Mouse (Mus musculus) embryonic facial prominence, embryonic 11.5 days (tissue): ENCODE measurements at regions not wholly inside any gene's neighbourhood (a gene's known extent, or its start where the extent isn't known, plus 50 kb on each side); places are given as distances from the start of the nearest gene placed in this dataset.
A peak's percentile ranks its signal among the peaks of the same experiment; 100 is the strongest.

Experiments used
- ATAC-seq: fragments of 200-750 bp; cut with Nextera tagmentation; replicated peaks from 2 replicates; pipeline ENCODE4 v1.8.0; 2017; ENCODE audit warnings: low read depth; ENCODE audit not compliant: insufficient number of reproducible peaks, low FRiP score, low TSS enrichment
- DNase-seq: peaks from one replicate; pipeline ENCODE4 v3.0.0-alpha.2; 2015; ENCODE audit warnings: low spot score
- H3K27ac ChIP-seq: fragments of 300-500 bp; sonication (generic); replicated peaks from 2 replicates; pipeline ENCODE4 v1.5.1; 2014; ENCODE audit warnings: mild to moderate bottlenecking, low read depth, low read length, control low read depth
- H3K27me3 ChIP-seq: fragments of 300-500 bp; sonication (generic); 2 replicates; pipeline ENCODE4 v1.6.1; 2014; ENCODE audit warnings: mild to moderate bottlenecking, low read length, moderate library complexity, mixed read lengths; ENCODE audit not compliant: control insufficient read depth, insufficient read depth
- H3K36me3 ChIP-seq: fragments of 300-500 bp; sonication (generic); replicated peaks from 2 replicates; pipeline ENCODE4 v1.6.1; 2014; ENCODE audit warnings: low read depth, mild to moderate bottlenecking, low read length, moderate library complexity, mixed read lengths; ENCODE audit not compliant: control insufficient read depth, insufficient read depth
- H3K4me1 ChIP-seq: fragments of 300-500 bp; sonication (generic); 2 replicates; pipeline ENCODE4 v1.6.1; 2014; ENCODE audit warnings: low read length, mixed read lengths; ENCODE audit not compliant: control insufficient read depth, insufficient read depth
- H3K4me2 ChIP-seq: fragments of 300-500 bp; sonication (generic); 2 replicates; pipeline ENCODE4 v1.6.1; 2014; ENCODE audit warnings: low read depth, mild to moderate bottlenecking, control low read depth, low read length, moderate library complexity
- H3K4me3 ChIP-seq: fragments of 300-500 bp; sonication (generic); 2 replicates; pipeline ENCODE4 v1.5.1; 2014; ENCODE audit warnings: low read depth, low read length, control low read depth
- H3K9ac ChIP-seq: fragments of 300-500 bp; sonication (generic); replicated peaks from 2 replicates; pipeline ENCODE4 v1.6.1; 2014; ENCODE audit warnings: mild to moderate bottlenecking, control low read depth, low read length
- H3K9me3 ChIP-seq: fragments of 300-500 bp; sonication (generic); replicated peaks from 2 replicates; pipeline ENCODE4 v1.6.1; 2016; ENCODE audit warnings: mild to moderate bottlenecking, low read length, inconsistent platforms, mixed read lengths; ENCODE audit not compliant: control insufficient read depth
- WGBS: fragments of 180-500 bp; shearing (Covaris S2); extraction: QIAGEN DNeasy Blood & Tissue Kit; methylation state at CpG from one replicate; pipeline ENCODE4 v1.1.7; 2014; 5-methylcytosine and 5-hydroxymethylcytosine counted together

DNA sequence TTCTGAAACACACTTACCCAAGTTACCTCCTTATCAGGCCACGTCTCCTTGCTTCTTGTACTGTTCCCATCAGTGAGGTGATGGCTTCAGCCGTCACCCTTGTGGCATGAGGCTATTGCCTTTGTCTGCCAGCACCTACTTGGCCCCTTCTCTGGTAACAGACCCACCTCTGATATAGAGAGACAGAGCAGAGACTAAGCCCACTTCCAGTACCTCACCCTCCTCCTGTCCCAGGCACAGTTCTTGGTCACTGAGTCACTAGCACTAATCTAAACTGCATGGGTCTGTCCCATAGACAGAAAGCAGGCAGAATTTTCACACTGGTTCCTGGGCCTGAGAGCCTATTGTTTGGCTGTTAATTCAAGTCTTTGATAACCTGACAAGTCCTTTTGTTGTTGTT is 370.3 kb downstream of the Mllt3 start:
- no peak overlapping the region for H3K4me3 ChIP-seq
- no peak overlapping the region for H3K4me2 ChIP-seq
- H3K9me3 ChIP-seq: no peaks in the 10 kb centered on the region
- H3K27me3 ChIP-seq: no peaks in the 10 kb centered on the region
- no peak for DNase-seq
- 75% methylated on average over 2 of the region's 2 CpGs for WGBS
- H3K4me1 ChIP-seq: no peaks in the 10 kb centered on the region
- no peak overlapping the region for H3K27ac ChIP-seq
- no peaks in the 10 kb centered on the region for H3K36me3 ChIP-seq
- no peak for ATAC-seq
- no peak overlapping the region for H3K9ac ChIP-seq

GRCm38 (mm10) chr4:87658316-87658715 is 374.8 kb downstream of the Mllt3 start:
- H3K27ac ChIP-seq: no peak overlapping the region
- no peak overlapping the region for H3K4me2 ChIP-seq
- DNase-seq: peak; percentile 38
- H3K36me3 ChIP-seq: no peaks in the 10 kb centered on the region
- no peaks in the 10 kb centered on the region for H3K4me1 ChIP-seq
- H3K27me3 ChIP-seq: no peaks in the 10 kb centered on the region
- WGBS: 31% methylated on average over 4 of the region's 4 CpGs
- no peak overlapping the region for H3K9ac ChIP-seq
- no peak overlapping the region for H3K4me3 ChIP-seq
- H3K9me3 ChIP-seq: no peaks in the 10 kb centered on the region
- ATAC-seq: no peak

DNA sequence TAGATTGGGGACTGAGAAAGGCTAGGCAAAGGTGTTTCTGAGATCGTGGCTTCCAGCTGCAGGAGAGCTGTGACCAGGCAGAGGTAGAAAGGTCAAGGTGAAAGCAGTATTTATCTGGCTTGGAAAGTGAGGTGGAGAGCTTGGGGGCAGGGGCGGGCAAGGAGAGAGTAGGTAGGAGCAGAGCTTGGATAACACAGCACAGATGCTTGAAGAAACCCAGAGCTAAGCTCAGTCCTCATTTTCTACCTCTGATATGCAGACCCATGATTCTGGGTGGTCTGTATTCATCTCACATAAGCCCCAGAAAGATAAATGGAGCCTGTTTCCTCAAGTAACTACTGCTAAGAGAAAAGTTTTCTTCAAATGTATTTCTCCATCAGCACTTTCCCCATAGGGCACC is 375.3 kb downstream of the Mllt3 start:
- WGBS: 34% methylated on average over 2 of the region's 2 CpGs
- no peak for ATAC-seq

DNA sequence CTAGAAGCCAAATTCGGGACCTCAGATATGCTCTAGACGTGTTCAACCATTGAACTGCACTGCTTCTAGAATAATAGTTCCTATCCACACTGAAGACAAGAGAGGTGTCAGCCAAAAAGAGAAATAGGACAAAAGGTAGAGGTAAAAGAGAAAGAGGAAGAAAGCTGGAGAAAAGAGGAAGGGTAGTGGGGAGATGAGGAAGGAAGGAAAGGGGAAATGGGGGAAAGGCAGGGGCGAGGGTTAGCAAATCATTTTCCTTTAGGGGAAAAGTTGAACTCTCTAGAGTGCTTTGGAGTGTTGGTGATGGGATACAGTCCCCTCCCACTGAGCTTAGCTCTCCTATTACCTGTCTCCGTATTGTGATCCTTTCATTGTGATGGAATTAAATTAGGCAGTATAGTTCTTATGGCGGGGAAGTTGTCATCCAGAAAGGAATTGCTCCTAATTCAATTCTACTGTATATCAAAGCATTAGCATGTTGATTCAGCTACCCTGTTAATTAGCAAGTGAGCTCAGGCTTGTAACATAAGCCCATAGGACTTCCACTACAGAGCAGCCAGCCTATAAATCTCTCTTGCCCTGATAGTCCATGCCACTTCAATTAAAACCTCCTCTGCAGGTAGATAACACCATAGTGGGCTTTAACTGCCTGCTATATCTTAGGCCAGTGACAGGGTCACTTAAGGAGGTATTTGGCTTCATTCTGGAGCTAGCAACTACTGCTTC is 379.6 kb downstream of the Mllt3 start:
- no peaks in the 10 kb centered on the region for H3K36me3 ChIP-seq
- ATAC-seq (no peak), DNase-seq (no peak)
- 63% methylated on average over 5 of the region's 5 CpGs for WGBS
- no peak overlapping the region for H3K9ac ChIP-seq
- no peaks in the 10 kb centered on the region for H3K27me3 ChIP-seq
- H3K4me1 ChIP-seq: no peaks in the 10 kb centered on the region; the same call in 1 of the 2 replicates
- no peak overlapping the region for H3K4me2 ChIP-seq
- no peak overlapping the region for H3K27ac ChIP-seq
- no peak overlapping the region for H3K4me3 ChIP-seq
- no peaks in the 10 kb centered on the region for H3K9me3 ChIP-seq

More for the DNA sequence above, 375.3 kb downstream of the Mllt3 start:
- H3K4me1 ChIP-seq: no peaks in the 10 kb centered on the region
- no peaks in the 10 kb centered on the region for H3K27me3 ChIP-seq
- no peak overlapping the region for H3K4me3 ChIP-seq
- H3K9ac ChIP-seq: no peak overlapping the region
- H3K27ac ChIP-seq: no peak overlapping the region
- no peaks in the 10 kb centered on the region for H3K9me3 ChIP-seq
- DNase-seq: no peak
- H3K36me3 ChIP-seq: no peaks in the 10 kb centered on the region
- H3K4me2 ChIP-seq: no peak overlapping the region

DNA sequence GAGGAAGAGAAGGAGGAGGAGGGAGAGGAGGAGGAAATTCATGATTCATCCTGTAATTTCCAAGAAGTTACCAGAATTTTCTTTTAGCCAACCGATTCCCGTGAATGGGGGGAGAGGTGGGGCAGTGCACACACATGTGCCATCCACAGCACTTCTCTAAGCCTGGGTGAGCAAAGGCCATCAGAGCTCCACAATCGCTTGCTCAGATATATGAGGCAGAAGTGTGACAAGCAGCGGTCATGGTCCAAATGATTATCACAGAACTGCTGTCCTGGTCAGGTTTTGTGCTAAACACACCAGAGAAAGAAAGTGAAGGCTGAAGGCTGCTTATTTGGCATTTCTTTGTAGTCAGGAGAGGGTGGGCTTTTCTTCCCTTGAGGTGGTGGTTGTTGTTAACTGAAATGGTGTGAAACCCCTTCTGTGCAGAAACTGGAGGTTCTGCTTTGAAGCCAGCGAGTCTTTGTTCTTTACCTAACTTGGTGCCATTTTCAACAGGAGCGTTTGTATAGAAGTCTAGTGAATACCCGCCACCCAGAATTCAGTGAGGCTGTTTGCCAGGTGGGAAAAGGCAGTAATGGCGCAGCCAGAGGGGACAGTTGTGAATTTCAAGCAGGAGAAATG is 380.7 kb downstream of the Mllt3 start:
- H3K4me3 ChIP-seq: no peak overlapping the region
- no peak for DNase-seq
- no peaks in the 10 kb centered on the region for H3K36me3 ChIP-seq
- no peaks in the 10 kb centered on the region for H3K27me3 ChIP-seq
- H3K4me1 ChIP-seq: peaks cover 5% of the 10 kb centered on the region; the same call in 1 of the 2 replicates
- no peak overlapping the region for H3K9ac ChIP-seq
- no peak overlapping the region for H3K4me2 ChIP-seq
- no peak overlapping the region for H3K27ac ChIP-seq
- H3K9me3 ChIP-seq: no peaks in the 10 kb centered on the region
- ATAC-seq: no peak
- 85% methylated on average over 8 of the region's 8 CpGs for WGBS

GRCm38 (mm10) chr4:87651275-87651674 is 381.9 kb downstream of the Mllt3 start:
- H3K9me3 ChIP-seq: no peaks in the 10 kb centered on the region
- 63% methylated on average over 3 of the region's 3 CpGs for WGBS
- no peaks in the 10 kb centered on the region for H3K27me3 ChIP-seq
- H3K4me3 ChIP-seq: no peak overlapping the region
- no peak for ATAC-seq
- no peak overlapping the region for H3K9ac ChIP-seq
- H3K4me2 ChIP-seq: no peak overlapping the region
- H3K27ac ChIP-seq: no peak overlapping the region
- DNase-seq: no peak
- H3K36me3 ChIP-seq: no peaks in the 10 kb centered on the region
- H3K4me1 ChIP-seq: peaks cover 5% of the 10 kb centered on the region; the same call in 1 of the 2 replicates

GRCm38 (mm10) chr4:87650837-87651236 is 382.3 kb downstream of the Mllt3 start:
- Histone ChIP-seq H3K9ac (no peak overlapping the region), H3K9me3 (no peaks in the 10 kb centered on the region), H3K4me1 (peaks cover 5% of the 10 kb centered on the region; the same call in 1 of the 2 replicates), H3K27ac (no peak overlapping the region), H3K4me2 (no peak overlapping the region), H3K4me3 (no peak overlapping the region), H3K36me3 (no peaks in the 10 kb centered on the region), H3K27me3 (no peaks in the 10 kb centered on the region)
- no peak for ATAC-seq
- DNase-seq: no peak
- WGBS: 30% methylated on average over 6 of the region's 6 CpGs

DNA sequence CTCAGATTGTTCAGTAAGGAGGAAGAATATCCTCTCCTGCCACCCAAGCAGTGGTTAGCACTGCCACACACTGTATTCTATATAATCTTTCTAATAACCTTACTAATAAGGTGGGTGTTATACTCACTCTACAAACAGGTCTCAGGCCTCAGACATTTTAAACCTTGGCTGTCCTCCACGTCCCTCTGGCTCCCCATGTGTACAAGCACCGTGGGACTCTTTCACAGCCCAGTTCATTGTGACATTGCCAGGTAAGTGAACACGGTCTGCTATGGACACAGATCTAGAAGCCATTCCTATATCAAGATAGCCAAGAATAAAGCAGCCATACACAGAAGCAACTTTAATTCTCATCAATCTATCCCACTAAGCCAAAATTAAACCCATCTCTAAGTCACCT is 382.8 kb downstream of the Mllt3 start:
- DNase-seq (no peak), ATAC-seq (no peak)
- Histone ChIP-seq H3K4me2 (no peak overlapping the region), H3K36me3 (no peaks in the 10 kb centered on the region), H3K27ac (no peak overlapping the region), H3K4me1 (peaks cover 5% of the 10 kb centered on the region; the same call in 1 of the 2 replicates), H3K9ac (no peak overlapping the region), H3K9me3 (no peaks in the 10 kb centered on the region), H3K27me3 (no peaks in the 10 kb centered on the region), H3K4me3 (no peak overlapping the region)
- 74% methylated on average over 3 of the region's 3 CpGs for WGBS
